Mouse (Mus musculus) frontal cortex, postnatal 36 days (tissue): ENCODE measurements around the gene Grap.
A peak's percentile ranks its signal among the peaks of the same experiment; 100 is the strongest.
"Not testable (repeated sequence)": the region's sequence is repeated elsewhere in the genome, so short reads cannot be mapped to it uniquely, and the experiment has no call there.

ENCODE experiments used
- DNase-seq, 2 experiments: peaks; one replicate each; pipeline ENCODE4 v3.0.0; 2022; ENCODE audit warnings: low spot score in 2 of 2

Grap gene

DNA sequence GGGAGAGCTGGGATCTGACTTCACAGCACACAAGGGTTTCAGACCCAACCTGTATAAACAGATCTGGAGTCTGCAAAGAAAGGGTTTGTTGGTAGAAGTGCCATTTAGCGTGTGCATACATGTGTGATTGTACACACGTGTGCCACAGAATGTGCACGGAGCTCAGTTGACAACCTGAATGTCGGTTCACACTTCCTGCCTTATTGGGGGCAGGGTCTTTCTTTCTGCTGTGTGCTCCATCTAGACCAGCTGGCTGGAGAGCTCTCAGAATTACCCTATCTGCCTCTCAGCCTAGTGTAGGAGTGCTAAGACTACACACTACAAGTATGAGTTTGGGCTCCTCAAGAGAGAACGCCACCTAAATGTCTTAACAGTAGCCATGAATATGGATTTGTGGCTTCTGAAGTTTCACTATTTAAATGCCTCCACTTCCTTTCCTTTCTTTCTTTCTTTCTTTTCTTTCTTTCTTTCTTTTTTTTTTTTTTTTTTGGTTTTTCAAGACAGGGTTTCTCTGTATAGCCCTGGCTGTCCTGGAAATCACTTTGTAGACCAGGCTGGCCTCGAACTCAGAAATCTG lies 13.4 kb upstream of the Grap start:
- no peak for DNase-seq

DNA sequence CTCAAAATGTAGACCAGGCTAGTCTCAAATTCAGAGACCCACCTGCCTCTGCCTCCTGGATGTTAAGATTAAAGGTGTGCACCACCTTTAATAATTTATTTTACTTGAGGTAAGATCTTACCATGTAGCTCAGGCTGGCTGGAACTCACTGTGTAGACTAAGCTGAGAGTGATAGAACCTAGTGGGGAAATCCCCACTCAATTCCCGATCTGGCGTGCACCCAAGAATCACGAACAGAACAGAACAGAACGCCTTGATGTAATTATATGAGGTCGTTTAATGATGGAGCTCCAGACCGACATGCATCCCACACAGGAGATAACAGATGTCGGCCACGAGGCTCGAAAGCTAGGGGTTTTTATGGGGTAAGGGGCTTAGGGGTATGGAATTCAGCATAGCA lies 12.5 kb upstream of the Grap start:
- DNase-seq = not testable (repeated sequence)

DNA sequence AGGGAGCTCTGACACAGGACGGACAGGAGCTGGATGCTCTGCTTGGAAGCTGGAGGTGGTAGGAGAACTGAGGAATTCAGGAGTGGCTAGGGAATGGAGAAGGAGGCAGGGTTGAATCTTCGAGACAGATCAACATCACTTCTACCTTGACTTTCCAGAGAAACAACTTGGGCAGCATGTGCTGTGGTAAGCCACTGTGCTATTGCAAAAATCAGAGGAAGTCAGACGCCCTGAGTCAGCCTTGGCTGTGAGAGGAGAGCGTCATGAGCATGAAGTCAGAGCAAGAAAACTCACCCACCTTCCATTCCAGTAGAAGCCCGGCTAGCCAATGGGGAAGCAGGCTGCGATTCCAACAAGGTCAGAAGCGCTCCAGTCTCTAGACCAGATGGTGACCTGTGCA lies 11.0 kb upstream of the Grap start:
- no peak for DNase-seq

DNA sequence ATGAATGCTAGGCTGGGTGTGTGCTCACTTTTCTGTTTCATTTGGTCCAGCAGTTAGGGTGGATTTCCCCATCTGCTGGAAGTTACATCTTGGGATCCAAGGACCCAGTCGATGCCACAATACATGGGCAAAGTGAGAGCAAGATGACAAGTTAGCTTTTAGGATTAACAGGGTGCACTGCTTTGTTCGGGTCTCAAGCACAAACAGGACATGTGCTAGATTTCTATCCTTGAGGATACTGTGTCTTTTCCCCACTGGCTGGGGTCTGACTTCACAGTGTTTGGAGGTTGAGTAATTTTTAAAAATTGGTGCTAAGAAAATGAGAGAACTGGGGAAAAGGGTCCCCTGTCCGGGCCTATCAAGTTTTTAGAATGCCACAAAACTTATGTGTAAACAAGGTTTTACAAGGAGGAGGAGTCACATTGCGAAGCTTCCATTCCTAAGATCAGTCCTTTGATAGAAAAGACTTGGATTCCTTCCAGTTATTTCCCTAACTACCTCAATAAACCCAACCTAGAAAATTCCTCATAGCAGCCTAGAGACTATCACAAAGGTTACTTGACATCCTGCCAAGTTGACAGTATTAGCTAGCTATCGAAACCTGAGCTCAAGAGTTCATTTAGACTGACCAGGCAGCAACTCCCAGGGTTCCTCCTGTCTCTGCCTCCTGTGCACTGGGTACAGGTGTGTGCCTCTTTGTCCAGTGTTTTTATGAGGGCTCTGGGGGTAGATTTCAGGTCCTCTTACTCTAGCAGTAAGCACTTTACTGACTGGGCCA lies 9.7 kb upstream of the Grap start:
- no peak for DNase-seq

DNA sequence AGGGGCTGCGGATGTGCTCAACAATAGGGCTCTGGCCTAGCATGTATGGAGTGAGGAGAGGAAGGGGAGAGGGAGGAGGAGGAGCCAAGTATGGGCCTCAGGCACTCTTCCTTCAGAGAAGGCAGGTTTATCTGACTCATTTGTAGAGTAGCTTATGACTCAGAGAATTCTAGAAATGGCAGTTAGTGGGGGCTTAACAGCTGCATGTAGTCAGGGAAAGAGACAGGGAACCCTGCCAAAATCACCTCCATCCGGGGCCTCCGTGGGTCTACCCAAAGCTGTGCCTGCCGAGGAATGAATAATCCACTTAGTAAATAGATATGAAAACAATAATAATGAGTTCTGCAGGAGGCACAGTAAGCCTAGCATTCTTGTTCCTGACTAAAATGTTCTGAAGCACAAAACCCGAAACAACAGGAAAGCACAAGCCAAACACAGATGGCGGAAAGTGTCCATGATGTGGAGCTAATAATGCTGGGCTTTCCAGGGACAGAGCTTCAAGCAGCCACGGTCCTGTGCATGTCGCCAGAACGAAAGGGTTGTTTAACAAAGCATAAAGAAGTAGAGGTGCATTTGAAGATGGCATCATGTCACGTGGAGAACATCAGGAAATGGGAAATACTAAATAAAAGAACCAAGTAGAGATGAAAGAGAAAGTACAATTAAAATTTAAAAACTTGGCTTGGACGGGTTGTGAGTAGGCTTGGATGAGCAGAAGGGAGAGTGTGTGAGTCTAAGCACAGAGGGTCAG lies 8.3 kb upstream of the Grap start:
- peak; percentile 64 to 75 for DNase-seq

DNA sequence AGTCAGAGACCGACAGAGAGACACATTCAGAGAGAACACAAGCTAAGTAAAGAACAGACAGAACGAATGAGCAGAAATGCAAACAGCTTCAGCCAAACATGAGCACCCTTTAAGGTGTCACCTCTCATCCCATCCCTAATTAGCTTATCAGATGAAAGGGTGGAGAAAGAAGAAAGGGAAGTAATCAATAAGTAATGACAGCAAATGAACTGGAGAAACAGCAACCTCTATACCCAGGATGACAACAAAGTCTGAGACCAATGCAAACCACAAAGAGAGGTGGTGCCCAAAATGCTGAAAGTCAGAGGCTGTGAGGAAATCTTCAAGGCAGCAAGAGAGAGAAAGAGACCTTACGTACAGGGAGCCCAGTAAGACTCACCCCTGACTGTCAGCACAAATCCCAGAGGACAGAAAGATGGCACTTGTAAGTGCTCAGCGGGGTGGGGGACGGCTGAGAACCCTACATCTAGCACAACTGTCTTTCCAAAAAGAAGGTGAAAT lies 7.7 kb upstream of the Grap start:
- no peak for DNase-seq

DNA sequence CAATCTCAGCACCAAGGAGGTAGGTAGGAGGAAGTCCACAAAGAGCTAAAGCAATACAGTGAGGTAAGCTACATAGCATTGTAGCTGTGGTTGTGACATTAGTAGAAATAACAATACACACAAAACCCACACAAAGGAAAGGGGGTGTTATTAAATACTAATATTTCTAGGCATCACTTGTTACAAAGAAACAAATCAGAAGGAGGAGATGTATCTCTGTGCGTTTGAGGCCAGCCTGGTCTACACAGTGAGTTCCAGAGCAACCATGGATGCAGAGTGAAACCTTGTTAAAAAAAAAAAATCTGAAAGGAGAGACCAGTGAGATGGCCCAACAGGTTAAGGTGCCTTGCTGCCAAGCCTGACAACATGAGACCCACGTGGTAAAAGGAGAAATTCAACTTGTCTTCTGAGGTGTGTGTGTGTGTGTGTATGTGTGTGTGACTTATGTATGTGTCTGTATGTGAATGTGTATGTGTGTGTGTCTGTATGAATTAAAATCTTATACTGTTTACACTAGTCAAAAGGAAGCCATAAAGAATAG lies 6.5 kb upstream of the Grap start:
- DNase-seq = no peak

DNA sequence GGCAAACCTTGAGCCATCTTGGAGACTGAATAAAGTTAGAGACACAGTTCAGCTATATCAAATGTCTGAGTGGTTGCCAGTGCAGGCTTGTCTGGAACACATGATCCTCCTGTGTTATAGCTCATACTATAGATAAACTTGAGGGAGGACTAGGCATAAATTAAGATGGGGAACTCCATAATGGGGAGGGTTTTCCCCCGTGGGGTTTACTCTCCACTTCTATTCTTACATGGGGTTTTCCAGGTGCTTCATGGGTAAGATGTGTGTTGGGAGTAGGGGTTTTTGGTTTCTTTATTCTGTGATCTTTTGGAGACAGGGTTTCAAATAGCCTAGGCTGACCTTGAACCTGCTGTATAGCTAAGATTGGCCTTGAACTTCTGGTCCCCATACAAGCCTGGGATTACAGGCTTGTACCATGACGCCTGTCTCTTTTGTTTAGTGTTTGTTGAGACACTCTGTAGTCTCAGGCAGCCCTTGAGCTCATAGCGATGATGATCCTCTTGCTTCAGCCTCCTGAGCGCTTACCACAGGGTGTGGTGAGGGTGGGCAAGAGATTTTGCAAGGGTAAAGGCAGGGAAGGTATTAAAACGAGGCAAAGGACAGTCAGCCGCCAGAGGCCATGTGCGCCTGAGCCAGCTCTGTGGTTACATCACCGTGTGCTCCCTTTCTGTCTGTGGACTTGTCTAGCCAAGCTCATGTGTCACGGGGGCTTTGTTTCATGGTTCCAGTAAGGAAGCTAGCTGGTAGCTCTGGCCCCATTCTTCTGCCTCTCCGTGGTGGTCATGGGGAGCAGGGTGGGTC lies 5.8 kb upstream of the Grap start:
- DNase-seq = no peak

DNA sequence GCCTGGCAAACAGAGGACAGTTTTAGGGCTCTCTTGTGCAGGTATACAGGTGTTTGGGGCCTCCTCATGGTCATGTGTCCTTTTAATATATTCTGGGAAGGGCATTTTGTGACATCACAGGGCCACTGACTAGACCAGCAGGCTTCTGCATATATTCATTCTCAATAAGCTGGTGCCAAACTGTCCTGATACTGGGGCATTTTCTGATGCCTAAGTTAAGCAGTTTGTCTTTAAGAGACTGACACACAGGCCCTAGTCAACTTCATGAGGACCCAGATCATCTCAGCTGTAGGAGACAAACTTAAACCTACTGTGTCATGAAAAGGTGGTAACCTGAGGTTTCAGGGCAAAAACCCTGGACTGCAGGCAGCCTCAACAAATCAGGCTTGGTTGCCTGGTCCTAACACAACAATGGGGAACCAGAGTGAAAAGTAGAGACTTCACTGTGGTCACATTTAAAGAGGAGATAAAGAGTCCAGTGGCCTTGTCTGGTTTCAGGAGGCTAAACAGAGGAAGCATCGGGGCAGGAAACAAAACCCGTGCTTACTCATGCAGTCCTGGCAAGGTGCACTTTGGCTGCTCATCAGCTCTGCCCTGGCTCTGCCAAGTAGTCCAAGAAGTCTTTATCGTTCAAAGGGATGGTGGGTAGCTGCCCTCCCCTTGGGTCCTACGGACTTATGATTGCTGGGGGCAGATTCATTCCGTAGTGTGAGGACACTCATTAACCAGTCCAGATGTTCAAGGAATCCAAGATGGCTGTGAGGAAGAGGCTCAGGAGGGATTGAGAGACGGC lies 4.9 kb upstream of the Grap start:
- no peak for DNase-seq

DNA sequence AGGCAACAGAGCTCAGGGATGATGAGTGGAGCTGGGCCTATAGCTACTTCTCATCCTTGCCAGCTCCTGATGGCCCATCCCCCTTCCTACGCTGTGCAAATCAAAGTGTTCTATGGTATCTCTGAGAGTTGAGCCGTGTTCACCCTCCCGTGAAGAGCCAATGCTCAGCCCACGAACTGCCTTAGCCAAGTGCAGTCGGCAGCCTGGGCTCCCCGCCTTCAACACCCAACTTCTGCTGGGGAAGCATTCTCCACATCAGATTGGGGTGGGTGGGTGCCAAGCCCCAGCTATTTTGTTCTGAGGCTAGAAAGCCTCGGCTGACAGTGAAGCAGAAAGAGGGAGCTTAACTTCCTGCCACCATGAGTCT lies 4.3 kb upstream of the Grap start:
- peak; percentile 59 to 70 for DNase-seq

DNA sequence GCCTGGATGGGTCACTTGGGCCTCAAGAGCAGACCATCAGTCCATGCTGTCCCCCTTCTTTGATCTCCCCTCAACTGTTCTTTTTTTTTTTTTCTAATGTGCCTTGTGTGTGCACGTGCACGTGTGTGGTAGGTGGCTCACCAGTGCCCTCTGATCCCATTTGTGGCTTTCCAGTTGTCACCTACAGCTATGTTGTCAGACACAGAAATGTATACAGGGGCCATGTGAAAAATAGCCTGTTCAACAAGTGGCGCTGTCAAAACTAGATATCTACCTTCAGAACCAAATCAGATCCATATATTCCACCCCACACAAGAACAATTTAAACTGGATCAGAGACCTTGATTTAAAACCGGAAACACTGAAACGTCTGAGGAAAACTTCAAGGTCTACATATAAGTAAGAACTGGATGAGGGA lies 3.9 kb upstream of the Grap start:
- no peak for DNase-seq

DNA sequence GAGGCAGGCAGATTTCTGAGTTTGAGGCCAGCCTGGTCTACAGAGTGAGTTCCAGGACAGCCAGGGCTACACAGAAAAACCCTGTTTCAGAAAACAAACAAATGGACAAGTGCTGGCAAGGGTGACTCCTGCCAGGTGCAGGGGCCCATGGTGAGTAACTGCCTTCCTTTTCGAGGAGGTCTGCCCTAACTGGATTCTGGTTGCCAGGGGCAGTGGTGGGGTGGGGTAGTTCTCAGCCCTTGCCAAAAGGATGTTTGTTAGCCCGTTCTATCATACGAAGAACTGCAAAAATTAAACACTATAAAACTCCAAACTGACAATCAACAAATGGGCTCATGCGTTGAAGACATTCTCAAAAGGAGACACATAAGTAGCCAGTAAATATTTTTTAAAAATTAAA lies 3.4 kb upstream of the Grap start:
- no peak for DNase-seq

DNA sequence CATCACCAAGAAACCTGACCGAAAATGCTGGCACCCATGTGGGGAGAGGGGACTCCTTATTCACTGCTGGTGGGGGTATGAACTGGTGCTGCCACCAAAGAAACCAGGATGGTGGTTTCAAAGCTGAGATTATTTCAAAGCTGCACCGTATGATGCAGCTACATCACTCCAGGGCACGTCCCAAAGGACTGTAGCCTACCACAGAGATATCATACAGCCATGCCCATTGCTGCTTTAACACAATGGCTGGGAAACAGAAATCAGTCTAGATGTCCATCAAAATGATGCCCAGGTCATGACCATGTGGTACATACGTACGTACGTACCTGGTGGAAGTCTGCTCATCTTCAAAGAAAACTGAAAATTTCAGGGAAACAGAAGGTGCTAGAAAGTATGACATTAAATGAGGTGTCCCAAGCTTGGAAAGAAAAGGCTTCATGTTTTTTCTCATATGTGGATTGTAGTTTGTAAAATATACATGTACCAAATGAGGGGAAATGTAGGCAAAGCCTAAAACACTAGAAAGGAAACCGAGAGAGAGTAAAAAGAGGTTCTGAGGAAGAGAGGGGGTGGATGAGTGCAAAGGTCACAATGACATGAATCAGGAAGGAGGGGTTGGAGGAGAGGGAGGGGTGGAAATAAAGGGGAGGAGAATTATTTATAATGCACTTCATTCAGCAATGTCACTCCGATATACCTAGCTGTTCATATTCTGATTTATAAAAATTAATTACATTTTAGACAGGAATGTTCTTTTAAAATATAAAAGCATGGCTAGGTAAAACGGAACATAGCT lies 2.4 kb upstream of the Grap start:
- DNase-seq = no peak

DNA sequence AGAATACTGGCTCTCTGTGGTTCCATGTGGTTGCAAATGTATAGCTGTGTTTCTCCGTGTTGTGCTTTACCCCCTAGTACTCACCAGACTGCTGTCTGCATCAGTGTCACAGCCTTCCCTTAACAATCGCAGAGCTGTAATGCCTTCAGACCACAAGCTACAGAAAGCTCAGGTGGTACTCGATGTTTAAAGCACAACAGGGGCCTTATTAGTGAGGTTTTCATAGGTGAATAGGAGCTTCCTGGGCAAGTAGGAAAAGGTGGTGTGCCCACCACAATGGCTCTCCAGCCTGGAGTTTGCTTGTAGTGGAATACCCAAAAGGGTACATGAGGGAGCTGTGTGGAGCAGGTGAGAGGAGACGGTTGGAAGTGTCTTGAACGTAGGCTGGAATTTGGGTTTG lies 849 bp upstream of the Grap start:
- DNase-seq = no peak

DNA sequence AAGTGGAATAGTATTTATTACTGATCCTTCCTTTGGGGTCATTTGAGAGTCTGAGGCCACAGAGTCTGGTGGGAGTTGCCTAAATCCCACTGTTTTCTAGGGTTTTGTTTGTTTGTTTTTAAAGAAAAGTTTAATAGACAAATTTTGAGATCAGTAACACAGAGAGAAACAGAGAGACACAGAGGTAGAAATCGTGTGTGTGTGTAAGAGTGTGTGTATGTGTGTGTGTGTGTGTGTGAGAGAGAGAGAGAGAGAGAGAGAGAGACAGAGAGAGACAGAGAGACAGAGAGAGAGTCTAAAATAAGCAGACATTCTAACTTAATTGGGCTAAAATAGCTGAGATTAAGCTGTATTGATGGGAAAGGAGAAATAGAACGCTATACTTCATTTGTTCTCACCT lies 503 bp downstream of the Grap start:
- DNase-seq = no peak

DNA sequence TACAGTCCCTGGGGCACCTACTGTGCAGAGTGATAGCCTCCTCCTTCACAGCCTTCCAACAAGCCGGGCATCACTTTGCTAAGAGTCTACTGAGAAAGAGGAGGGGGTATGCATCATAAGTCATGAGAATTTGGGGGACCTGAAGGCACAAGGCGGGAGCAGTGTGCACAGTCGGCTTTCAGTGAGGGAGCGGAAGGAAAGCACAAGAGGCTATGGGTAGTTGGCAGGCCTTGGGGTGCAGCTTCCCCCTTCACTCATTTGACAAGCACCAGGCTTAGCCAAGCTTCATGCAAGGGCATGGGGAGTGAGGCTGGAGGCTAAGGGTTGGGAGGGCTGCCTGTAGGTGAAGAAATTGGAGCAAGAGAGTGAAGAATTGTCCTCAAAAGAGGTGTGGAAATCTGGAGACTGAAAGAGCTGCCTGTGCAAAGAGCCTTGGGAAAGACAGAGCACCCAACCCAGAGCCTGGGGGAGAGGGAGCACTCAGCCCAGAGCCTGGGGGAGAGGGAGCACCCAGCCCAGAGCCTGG lies 1.8 kb downstream of the Grap start:
- DNase-seq = no peak

DNA sequence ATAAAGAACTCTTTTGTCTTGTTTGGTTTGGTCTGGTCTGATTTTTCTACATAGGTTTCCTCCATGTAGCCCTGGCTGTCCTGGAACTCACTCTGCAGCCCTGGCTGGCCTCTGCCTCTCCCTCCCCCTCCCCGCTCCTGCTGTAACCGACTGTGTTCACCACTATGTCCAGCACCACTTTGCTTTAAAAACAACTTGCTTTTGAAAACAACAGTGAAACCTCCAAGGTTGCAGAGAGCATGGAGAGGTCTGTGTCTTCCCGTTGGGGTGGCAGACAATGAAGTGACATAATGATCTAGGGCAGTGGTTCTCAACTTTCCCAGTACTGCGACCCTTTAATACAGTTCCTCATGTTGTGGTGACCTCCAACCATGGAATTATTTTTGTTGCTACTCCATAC lies 2.6 kb downstream of the Grap start:
- no peak for DNase-seq

DNA sequence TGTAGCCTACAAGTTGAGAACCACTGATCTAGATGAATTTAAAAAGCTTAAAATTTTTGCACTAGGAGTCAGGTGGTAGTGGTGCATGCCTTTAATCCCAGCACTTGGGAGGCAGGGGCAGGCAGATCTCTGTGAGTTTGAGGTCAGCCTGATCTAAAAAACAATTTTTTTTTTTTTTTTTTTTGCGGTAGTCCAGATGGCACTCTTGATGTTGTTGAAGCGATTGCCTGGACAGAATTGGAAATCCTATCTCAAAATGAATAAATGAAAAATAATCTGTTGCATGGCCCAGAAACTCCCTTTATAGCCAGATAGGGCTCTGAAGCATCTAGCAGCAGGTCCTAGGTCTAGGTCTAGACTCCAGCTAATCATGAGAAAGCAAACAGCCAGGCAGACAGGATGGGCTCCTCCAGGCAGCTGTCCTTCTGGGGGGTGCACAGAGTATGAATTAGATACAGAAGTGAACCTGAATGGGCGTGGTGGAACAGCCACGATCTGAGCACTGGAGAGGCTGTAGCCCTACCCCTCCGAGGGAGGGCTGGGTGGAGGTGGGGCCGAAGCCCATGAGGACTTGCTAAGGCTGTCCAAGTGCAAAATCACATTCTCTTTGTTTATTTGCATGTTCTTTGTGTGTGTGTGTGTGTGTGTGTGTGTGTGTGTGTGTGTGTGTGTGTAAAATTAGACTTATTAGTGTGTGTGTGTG lies 3.2 kb downstream of the Grap start:
- DNase-seq = no peak

DNA sequence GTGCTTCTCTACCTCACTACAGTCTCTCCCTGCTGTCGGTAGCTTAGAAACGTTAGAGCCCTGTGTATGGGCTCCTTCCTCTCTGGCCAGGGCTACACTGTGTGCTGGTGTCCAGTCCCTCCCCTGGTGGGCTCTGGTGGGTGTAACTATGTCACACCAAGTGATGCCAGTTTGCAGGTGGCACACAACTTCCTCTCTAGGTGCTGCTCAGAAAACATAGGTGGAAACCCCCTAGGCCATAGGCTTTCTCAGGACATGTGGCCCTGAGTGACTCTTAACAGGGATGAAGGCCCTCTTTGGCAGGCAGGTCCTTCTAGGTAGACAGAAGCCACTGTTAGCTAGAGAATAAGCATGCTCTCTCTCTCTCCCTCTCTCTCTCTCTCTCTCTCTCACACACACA lies 4.4 kb downstream of the Grap start:
- DNase-seq = no peak
